Mouse (Mus musculus) ovary, postnatal 36 days (tissue): ENCODE measurements around the gene Rabif.
"Not testable (repeated sequence)": the region's sequence is repeated elsewhere in the genome, so short reads cannot be mapped to it uniquely, and the experiment has no call there.

Source experiments
- DNase-seq: peaks from one replicate; pipeline ENCODE4 v3.0.0; 2022; ENCODE audit warnings: low spot score, mixed read lengths

The Rabif gene

GRCm38 (mm10) chr1:134512584-134512983, 18.1 kb downstream of the Rabif start:
- DNase-seq = no peak

- DNase-seq = peak; percentile 42
These were observed 18.9 kb downstream of the Rabif start for GRCm38 (mm10) chr1:134513312-134513860.

- no peak for DNase-seq
These were observed 19.6 kb downstream of the Rabif start for GRCm38 (mm10) chr1:134513876-134514590.

- no peak for DNase-seq
These were observed 21.4 kb downstream of the Rabif start for GRCm38 (mm10) chr1:134515891-134516290.

- DNase-seq = no peak
These were observed 22.2 kb downstream of the Rabif start for GRCm38 (mm10) chr1:134516491-134517198.

GRCm38 (mm10) chr1:134517841-134518240, 23.4 kb downstream of the Rabif start:
- DNase-seq = not testable (repeated sequence)

GRCm38 (mm10) chr1:134518677-134519076, 24.2 kb downstream of the Rabif start:
- DNase-seq = peak; percentile 70

GRCm38 (mm10) chr1:134519201-134519600, 24.8 kb downstream of the Rabif start:
- DNase-seq = not testable (repeated sequence)

- DNase-seq = no peak
These were observed 25.7 kb downstream of the Rabif start for GRCm38 (mm10) chr1:134520001-134520721.

- DNase-seq = no peak
These were observed 26.7 kb downstream of the Rabif start for GRCm38 (mm10) chr1:134521163-134521562.

GRCm38 (mm10) chr1:134522325-134522724, 27.9 kb downstream of the Rabif start:
- DNase-seq = no peak

GRCm38 (mm10) chr1:134524424-134524823, 30.0 kb downstream of the Rabif start:
- DNase-seq = no peak

- DNase-seq = no peak
These were observed 30.6 kb downstream of the Rabif start for GRCm38 (mm10) chr1:134525015-134525414.

- DNase-seq = no peak
These were observed 32.3 kb downstream of the Rabif start for GRCm38 (mm10) chr1:134526752-134527151.

GRCm38 (mm10) chr1:134530618-134531017, 36.2 kb downstream of the Rabif start:
- no peak for DNase-seq

GRCm38 (mm10) chr1:134533710-134534109, 39.3 kb downstream of the Rabif start:
- DNase-seq = not testable (repeated sequence)

GRCm38 (mm10) chr1:134535054-134535453, 40.6 kb downstream of the Rabif start:
- DNase-seq = no peak

- no peak for DNase-seq
These were observed 41.1 kb downstream of the Rabif start for GRCm38 (mm10) chr1:134535513-134535912.

GRCm38 (mm10) chr1:134540610-134541009, 46.2 kb downstream of the Rabif start:
- no peak for DNase-seq

GRCm38 (mm10) chr1:134548231-134548630, 53.8 kb downstream of the Rabif start:
- no peak for DNase-seq

- no peak for DNase-seq
These were observed 55.2 kb downstream of the Rabif start, which contains the start of gene Mgat4e for GRCm38 (mm10) chr1:134549632-134550132. Gene Mgat4e (minus strand): TSS chr1:134549682.

GRCm38 (mm10) chr1:134551869-134552268, 57.4 kb downstream of the Rabif start:
- DNase-seq = no peak
